ENCODE assay signal across 8 mouse cellular contexts in genomic region chr1:105662820-105663170, GRCm38 (mm10). TPM values are rescaled to one million over a fixed set of nuclear protein-coding genes. Genes with fewer than 3 reads are reported as not detected.
DNase-seq lines count a peak whose midpoint lies in the region; ATAC-seq and TF ChIP-seq lines count a peak whose summit lies in the region.

No protein-coding gene starts in this region.

- no peak for ATAC-seq in embryonic facial prominence, embryonic 11.5 days (replicated peaks; ENCODE audit: insufficient number of reproducible peaks, low FRiP score, low TSS enrichment, low read depth)
- ATAC-seq in intestine, embryonic 14.5 days (replicated peaks; ENCODE audit: low FRiP score, low TSS enrichment, low read depth) = no peak
- ATAC-seq in neural tube, embryonic 12.5 days (ENCODE audit: low FRiP score, low read depth) = no peak

- 11% methylated on average over 6 of the region's 6 CpGs for WGBS in embryonic facial prominence, embryonic 11.5 days
- WGBS in intestine, embryonic 14.5 days = 8% methylated on average over 6 of the region's 6 CpGs
- 10% methylated on average over 6 of the region's 6 CpGs for WGBS in neural tube, embryonic 12.5 days

- no peak overlapping the region; the same call in 1 of the 2 replicates for H3K27ac ChIP-seq in left cerebral cortex, adult 2 months
- H3K27ac ChIP-seq in embryonic facial prominence, embryonic 11.5 days (replicated peaks; ENCODE audit: low read depth, low read length) = no peak overlapping the region
- H3K27ac ChIP-seq in intestine, embryonic 14.5 days (ENCODE audit: low read depth) = no peak overlapping the region
- H3K27ac ChIP-seq in neural tube, embryonic 12.5 days = no peak overlapping the region

- peak overlapping the region; percentile 100 for H3K4me3 ChIP-seq in left cerebral cortex, adult 2 months
- peak overlapping the region; percentile 95 for H3K4me3 ChIP-seq in embryonic facial prominence, embryonic 11.5 days (ENCODE audit: low read depth, low read length)
- H3K4me3 ChIP-seq in intestine, embryonic 14.5 days (ENCODE audit: low read depth, low read length) = peak overlapping the region; percentile 80
- peak overlapping the region; percentile 71 for H3K4me3 ChIP-seq in neural tube, embryonic 12.5 days

- H3K4me2 ChIP-seq in embryonic facial prominence, embryonic 11.5 days (ENCODE audit: low read depth, low read length) = peak overlapping the region; percentile 65
- H3K4me2 ChIP-seq in intestine, embryonic 14.5 days (ENCODE audit: low read length) = peak overlapping the region; percentile 78
- peak overlapping the region; percentile 73 for H3K4me2 ChIP-seq in neural tube, embryonic 12.5 days (replicated peaks)

- H3K36me3 ChIP-seq in embryonic facial prominence, embryonic 11.5 days (replicated peaks; ENCODE audit: control insufficient read depth, insufficient read depth, low read depth, low read length) = no peaks in the 10 kb centered on the region
- H3K36me3 ChIP-seq in intestine, embryonic 14.5 days (ENCODE audit: control insufficient read depth, insufficient read depth, low read length) = 0 out of 2 replicates have a peak, but pooled peaks cover 6% of the 10 kb centered on the region
- no peaks in the 10 kb centered on the region; the same call in 1 of the 2 replicates for H3K36me3 ChIP-seq in neural tube, embryonic 12.5 days

- no peaks in the 10 kb centered on the region for H3K9me3 ChIP-seq in embryonic facial prominence, embryonic 11.5 days (replicated peaks; ENCODE audit: control insufficient read depth, low read length)
- H3K9me3 ChIP-seq in intestine, embryonic 14.5 days (ENCODE audit: control insufficient read depth, low read length) = no peaks in the 10 kb centered on the region
- no peaks in the 10 kb centered on the region for H3K9me3 ChIP-seq in neural tube, embryonic 12.5 days

- intact Hi-C loops in left cerebral cortex, adult 2 months (cut with DNase I) = loop anchor here (1.0 to 5.0 kb wide), 3 partner anchors 50 to 375 kb away; partner anchors contain the start of gene Zcchc2
- intact Hi-C loops in left cerebral cortex, postnatal 4 days (cut with DNase I) = loop anchor here (5.0 kb wide), 1 partner anchor 50 kb away; no protein-coding TSS in a partner anchor

- no peaks in the 10 kb centered on the region for H3K4me1 ChIP-seq in embryonic facial prominence, embryonic 11.5 days (ENCODE audit: control insufficient read depth, insufficient read depth, low read length)
- peaks cover 14% of the 10 kb centered on the region; the same call in 1 of the 2 replicates for H3K4me1 ChIP-seq in intestine, embryonic 14.5 days (replicated peaks; ENCODE audit: control insufficient read depth, insufficient read depth, low read length)
- peaks cover 10% of the 10 kb centered on the region for H3K4me1 ChIP-seq in neural tube, embryonic 12.5 days

- DNase-seq in left cerebral cortex, adult 2 months (ENCODE audit: extremely low spot score in 1 of 2, low spot score in 2 of 2) = no peak
- no peak for DNase-seq in left cerebral cortex, postnatal 4 days
- DNase-seq in embryonic facial prominence, embryonic 11.5 days (ENCODE audit: low spot score) = no peak
- no peak for DNase-seq in intestine, embryonic 14.5 days (ENCODE audit: low spot score)
- no peak for DNase-seq in gastrocnemius, postnatal 4 days (ENCODE audit: low spot score in 2 of 2)
- no peak for DNase-seq in testis, postnatal 10 days (ENCODE audit: low spot score)
- no peak for DNase-seq in frontal cortex, postnatal 25 days (ENCODE audit: low spot score in 2 of 2)

- H3K9ac ChIP-seq in embryonic facial prominence, embryonic 11.5 days (replicated peaks; ENCODE audit: low read length) = peak overlapping the region; percentile 63
- H3K9ac ChIP-seq in intestine, embryonic 14.5 days (ENCODE audit: low read length) = peak overlapping the region; percentile 60
- peak overlapping the region; percentile 67 for H3K9ac ChIP-seq in neural tube, embryonic 12.5 days

- TF ChIP-seq CTCF in left cerebral cortex, adult 2 months (IDR thresholded peaks at IDR 0.05) = no peak

- no peaks in the 10 kb centered on the region for H3K27me3 ChIP-seq in embryonic facial prominence, embryonic 11.5 days (ENCODE audit: control insufficient read depth, insufficient read depth, low read length)
- no peaks in the 10 kb centered on the region for H3K27me3 ChIP-seq in intestine, embryonic 14.5 days (replicated peaks; ENCODE audit: control insufficient read depth, insufficient read depth, low read length)
- H3K27me3 ChIP-seq in neural tube, embryonic 12.5 days (replicated peaks) = no peaks in the 10 kb centered on the region

RNA-seq across cellular contexts. Expression of gene Pign, which starts 0.7 kb away (rescaled TPM):
- total RNA-seq in left cerebral cortex, adult 2 months (2021) = 10 to 100 TPM; 18.7 to 20.9 TPM
- 10 to 100 TPM; 15.6 to 20.4 TPM for total RNA-seq in left cerebral cortex, postnatal 4 days (2021)
- polyA plus RNA-seq in embryonic facial prominence, embryonic 11.5 days (2014; fragmentation: Nextera tagmentation; extraction: Ambion mirVana) = 12.6 and 14.9 TPM in 2 replicates
- polyA plus RNA-seq in intestine, embryonic 14.5 days (2014; fragmentation: Nextera tagmentation; extraction: Ambion mirVana) = 16.2 and 16.8 TPM in 2 replicates
- 12.8 and 13.9 TPM in 2 replicates for polyA plus RNA-seq in neural tube, embryonic 12.5 days (2016; fragmentation: Nextera tagmentation; extraction: Ambion mirVana)
- 10 to 100 TPM; 18.7 to 25.0 TPM for total RNA-seq in gastrocnemius, postnatal 4 days (2021)

RNA-seq across cellular contexts. Expression of gene Relch, which starts 0.9 kb away (rescaled TPM):
- total RNA-seq in left cerebral cortex, adult 2 months (2021) = 10 to 100 TPM; 94.0 to 98.8 TPM
- total RNA-seq in left cerebral cortex, postnatal 4 days (2021) = 100 to 1,000 TPM; 117 to 119 TPM
- 19.7 and 19.8 TPM in 2 replicates for polyA plus RNA-seq in embryonic facial prominence, embryonic 11.5 days (2014; fragmentation: Nextera tagmentation; extraction: Ambion mirVana)
- 26.3 and 26.5 TPM in 2 replicates for polyA plus RNA-seq in intestine, embryonic 14.5 days (2014; fragmentation: Nextera tagmentation; extraction: Ambion mirVana)
- polyA plus RNA-seq in neural tube, embryonic 12.5 days (2016; fragmentation: Nextera tagmentation; extraction: Ambion mirVana) = 42.9 and 46.6 TPM in 2 replicates
- 10 to 100 TPM; 27.8 to 29.0 TPM for total RNA-seq in gastrocnemius, postnatal 4 days (2021)
